Mouse (Mus musculus) lung, adult 2 months (tissue): Measurements from ENCODE around the gene Snx27. TPM values are rescaled to one million over a fixed set of nuclear protein-coding genes. Genes with fewer than 3 reads are reported as not detected.

Experiments
- DNase-seq: peaks from one replicate; pipeline ENCODE4 v3.0.0; 2022
- H3K4me1 ChIP-seq: fragments of 200-500 bp; 2 replicates; pipeline ENCODE4 v1.6.1; 2011; ENCODE audit warnings: low read length; ENCODE audit not compliant: control insufficient read depth, insufficient read depth
- H3K4me3 ChIP-seq: fragments of 200-500 bp; replicated peaks from 2 replicates; pipeline ENCODE3; 2011; ENCODE audit warnings: low read depth, mild to moderate bottlenecking, control low read depth, low read length; ENCODE audit errors: extremely low read depth
- CTCF ChIP-seq: fragments of 200-500 bp; IDR thresholded peaks from 2 replicates; pipeline ENCODE4 v1.5.1; 2011; ENCODE audit warnings: mild to moderate bottlenecking, low read length, control low read depth; ENCODE audit not compliant: insufficient read depth
- POLR2A ChIP-seq: fragments of 200-500 bp; IDR thresholded peaks from 2 replicates; pipeline ENCODE4 v1.6.1; 2011; ENCODE audit warnings: low read depth, mild to moderate bottlenecking, control low read depth, low read length, borderline replicate concordance; ENCODE audit errors: extremely low read depth
- WGBS: fragments of 180-500 bp; shearing (Covaris S2); methylation state at CpG from one replicate; pipeline ENCODE4 v1.1.7; 2018; 5-methylcytosine and 5-hydroxymethylcytosine counted together
- polyA plus RNA-seq: library from polyadenylated mRNA; depleted of rRNA; stranded (reverse); fragments of >200 nt; gene quantifications from 2 replicates; pipeline ENCODE4 v1.2.3, GENCODE M21; 2012

Gene Snx27
- polyA plus RNA-seq, 1 experiment: 10.8 TPM

DNA sequence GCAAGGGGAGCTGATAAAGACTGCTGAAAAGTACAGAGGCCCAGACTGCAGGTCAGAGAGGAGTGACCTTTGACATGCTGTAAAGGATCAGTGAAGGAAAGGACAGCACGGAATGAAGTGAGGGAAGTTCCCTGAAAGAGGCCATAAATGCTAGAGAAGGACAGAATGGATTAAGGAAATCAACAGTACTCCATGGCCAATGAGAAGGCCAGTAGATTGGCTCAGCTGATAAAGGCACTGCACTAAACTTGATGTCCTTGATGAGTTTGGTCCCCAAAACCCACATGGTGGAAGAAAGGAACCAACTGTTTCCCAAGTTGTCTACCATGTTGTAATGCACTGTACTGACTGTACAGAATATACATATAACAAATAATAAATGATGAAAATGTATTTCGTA, 55.8 kb downstream of the Snx27 start:
- Histone ChIP-seq H3K4me3 (no peak overlapping the region), H3K4me1 (no peaks in the 10 kb centered on the region)
- no peak for DNase-seq
- TF ChIP-seq POLR2A: no peak
- WGBS: 81% methylated on average over 2 of the region's 2 CpGs

DNA sequence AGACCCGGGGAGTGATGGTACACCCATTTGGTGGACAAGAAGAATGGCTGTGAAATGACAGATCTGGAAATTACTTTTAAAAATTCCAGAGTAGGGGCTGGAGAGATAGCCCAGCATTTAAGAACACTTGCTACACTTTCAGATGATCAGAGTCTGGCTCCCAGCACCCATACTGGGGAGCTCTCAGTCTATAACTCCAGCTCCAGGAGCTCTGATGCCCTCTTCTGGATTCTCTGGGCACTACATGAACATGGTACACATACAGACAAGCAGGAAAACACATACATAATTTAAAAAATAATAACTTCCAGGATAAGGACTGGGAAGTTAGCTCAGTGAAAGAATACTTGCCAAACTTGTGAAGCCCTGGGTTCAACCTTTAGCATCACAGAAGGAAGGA, 75.9 kb downstream of the Snx27 start:
- no peak for DNase-seq
- 94% methylated on average over 1 of the region's 1 CpGs for WGBS

DNA sequence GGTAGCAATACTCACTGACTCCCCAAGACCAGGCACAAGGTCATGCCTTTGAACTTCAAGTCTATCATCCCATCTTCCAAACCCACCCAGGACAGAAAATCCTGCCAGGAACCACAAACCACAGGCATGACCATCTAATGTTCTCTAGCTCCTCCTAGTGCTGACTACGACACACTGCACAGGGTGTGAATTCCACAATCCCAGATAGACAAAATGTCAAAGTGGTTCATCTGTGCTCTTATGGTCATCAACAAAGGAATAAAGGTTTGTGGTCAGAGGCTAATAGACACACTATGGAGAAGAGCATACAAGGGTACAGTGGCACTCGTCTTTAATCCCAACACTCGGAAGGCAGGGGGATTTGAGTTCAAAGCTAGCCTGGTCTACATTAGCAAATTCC, 80.3 kb downstream of the Snx27 start:
- TF ChIP-seq CTCF (peak; percentile 45), POLR2A (no peak)
- Histone ChIP-seq H3K4me1 (no peaks in the 10 kb centered on the region), H3K4me3 (no peak overlapping the region)
- WGBS: 86% methylated on average over 3 of the region's 3 CpGs
- DNase-seq: peak; percentile 20

More for the DNA sequence above, 75.9 kb downstream of the Snx27 start:
- no peak overlapping the region for H3K4me3 ChIP-seq
- H3K4me1 ChIP-seq: no peaks in the 10 kb centered on the region
- TF ChIP-seq POLR2A (no peak), CTCF (no peak)

DNA sequence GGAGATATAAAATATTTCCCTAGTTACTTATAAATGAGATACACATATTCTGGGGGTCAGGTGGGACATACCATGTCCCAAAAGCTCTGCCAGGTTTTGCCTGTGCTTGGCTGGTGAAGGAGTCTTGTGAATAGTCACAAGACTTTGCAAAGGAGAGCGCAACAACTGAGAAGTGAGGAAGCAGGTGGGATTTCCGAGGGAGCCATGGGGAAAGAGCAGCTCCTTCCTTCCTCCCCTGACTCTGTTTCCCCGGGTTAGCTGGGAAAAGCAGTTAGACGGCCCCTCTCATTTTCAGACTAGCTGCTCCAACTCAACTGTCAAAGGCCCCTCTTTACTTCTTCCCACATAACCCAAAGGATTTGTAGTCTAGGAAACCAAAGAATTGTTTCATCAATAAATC, 85.4 kb downstream of the Snx27 start:
- TF ChIP-seq CTCF (no peak), POLR2A (no peak)
- 80% methylated on average over 4 of the region's 4 CpGs for WGBS
- Histone ChIP-seq H3K4me1 (no peaks in the 10 kb centered on the region), H3K4me3 (no peak overlapping the region)
- no peak for DNase-seq

DNA sequence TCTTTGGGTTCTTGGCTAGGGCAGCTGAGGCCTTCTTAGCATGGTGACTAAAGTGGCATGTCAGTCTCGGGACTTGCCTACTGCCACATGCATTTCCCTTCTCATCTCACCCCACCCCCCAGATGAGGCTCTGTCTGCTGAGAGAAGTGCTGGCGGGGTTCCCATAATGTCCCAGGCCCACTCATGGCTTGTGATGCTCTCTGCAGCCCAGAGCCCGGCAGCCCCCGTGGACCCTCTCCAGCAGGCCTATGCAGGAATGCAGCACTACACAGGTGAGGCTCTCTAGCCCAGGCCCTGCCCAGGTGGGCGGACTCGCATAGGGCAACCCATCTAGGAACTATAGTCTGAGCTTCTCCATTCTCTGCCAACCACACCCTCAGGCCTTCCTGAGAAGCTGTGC, 94.9 kb downstream of the Snx27 start:
- no peaks in the 10 kb centered on the region for H3K4me1 ChIP-seq
- 62% methylated on average over 6 of the region's 6 CpGs for WGBS
- DNase-seq: no peak
- no peak overlapping the region for H3K4me3 ChIP-seq
- TF ChIP-seq POLR2A (no peak), CTCF (no peak)

DNA sequence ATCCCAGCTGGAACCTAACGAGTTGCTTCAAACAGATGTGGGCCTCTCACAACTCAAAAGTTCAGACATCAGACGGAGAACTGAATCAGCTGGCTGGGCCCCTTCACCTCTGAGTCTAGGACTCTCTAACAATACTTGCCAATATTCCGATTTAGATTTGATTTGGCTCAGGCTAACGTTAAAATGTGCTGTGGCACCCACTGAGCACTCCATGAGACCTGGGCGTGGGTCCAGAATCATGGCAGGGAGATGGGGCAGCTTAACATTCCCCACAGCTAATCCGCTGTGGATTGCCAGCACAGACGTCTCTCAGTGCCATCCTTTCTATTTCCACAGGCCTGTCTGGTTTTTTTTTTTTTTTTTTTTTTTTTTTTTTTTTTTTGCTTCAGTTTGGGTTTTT, 96.6 kb downstream of the Snx27 start:
- TF ChIP-seq POLR2A (no peak), CTCF (no peak)
- WGBS: 72% methylated on average over 7 of the region's 7 CpGs
- no peak for DNase-seq
- H3K4me3 ChIP-seq: no peak overlapping the region
- H3K4me1 ChIP-seq: no peaks in the 10 kb centered on the region

DNA sequence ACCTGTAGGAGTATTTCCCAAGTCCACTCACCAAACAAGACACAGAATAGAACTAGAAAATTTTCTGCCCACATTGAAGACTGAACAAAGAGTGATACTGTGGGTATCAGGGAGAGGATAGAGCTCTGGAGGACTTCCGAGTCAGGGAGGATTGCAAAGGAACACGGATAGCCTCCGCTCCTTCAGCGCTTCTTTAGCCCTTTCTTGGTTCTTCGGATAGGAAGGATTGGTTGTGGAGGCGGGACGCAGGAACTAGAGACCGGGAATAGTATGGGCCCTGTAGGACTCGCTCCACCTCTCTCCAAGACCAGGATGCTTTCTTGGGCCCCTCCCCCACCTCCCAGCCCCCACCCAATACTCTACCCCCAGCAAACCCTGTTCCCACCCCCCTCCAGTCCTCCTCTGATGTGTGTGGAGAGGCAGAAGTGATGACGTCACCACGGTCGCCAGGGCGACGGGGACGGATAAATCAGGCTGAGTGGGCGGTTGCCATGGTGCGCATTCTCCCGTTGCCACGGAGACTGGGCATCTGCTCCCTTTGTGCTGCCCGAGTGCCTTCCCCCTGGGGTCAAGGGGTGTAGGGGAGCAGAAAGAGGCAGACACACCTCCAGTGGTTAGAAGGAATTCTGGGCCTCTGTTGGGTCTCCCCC, 98.6 kb downstream of the Snx27 start:
- DNase-seq: no peak
- TF ChIP-seq POLR2A (no peak), CTCF (no peak)
- WGBS: 41% methylated on average over 20 of the region's 20 CpGs

DNA sequence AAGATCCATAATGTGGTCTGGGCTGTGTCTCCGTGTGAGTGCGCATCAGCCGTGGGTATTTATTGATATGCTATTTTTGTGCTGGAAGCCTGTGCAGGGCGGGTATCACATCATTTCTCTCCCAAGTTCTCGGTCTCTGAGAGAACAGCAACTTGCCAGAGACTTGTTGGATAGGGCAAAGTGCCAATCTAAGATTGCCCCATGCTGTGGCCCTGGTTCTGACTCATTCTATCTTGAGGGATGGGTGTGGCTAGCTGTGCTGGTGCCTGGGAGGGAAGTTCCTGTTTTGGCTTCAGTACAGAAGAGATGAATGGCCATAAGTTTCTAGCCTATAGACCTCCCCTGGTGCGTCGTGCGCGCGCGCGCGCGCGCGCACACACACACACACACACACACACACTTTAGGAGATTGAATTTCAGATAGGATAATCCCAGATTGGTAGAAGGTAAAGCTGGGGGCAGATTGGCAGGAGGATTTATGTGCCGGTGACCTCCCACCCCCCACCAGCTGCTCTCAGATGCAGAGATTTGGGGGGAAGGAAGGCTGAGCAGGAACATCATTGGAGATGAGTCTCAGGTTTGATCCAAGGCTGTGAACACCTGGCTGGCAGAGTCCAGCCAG, 99.6 kb downstream of the Snx27 start:
- DNase-seq: peak; percentile 20
- Histone ChIP-seq H3K4me3 (no peak overlapping the region), H3K4me1 (no peaks in the 10 kb centered on the region)
- TF ChIP-seq POLR2A: no peak
- no peak for TF ChIP-seq CTCF
- WGBS: 69% methylated on average over 17 of the region's 17 CpGs

More for the DNA sequence above, 98.6 kb downstream of the Snx27 start:
- Histone ChIP-seq H3K4me1 (no peaks in the 10 kb centered on the region), H3K4me3 (no peak overlapping the region)

DNA sequence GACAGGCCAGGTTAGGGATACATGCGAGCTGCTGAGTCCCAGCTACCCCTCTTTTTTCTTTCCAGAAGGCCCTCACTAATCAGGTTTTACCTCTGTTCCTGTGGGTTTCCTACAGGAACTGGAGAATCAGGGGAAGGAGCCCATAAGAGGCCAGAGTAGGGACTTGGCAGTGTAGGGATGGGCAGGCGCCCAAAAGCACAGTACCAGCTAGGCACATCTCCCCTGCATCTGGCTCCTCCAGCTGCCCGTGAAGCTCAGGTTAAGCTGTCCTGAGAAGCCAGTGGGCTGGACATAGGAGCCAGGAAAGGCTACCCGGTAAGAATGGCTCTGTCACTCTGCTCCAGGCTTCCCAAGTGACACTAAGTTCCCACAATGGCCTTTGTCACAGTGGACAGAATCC, 101.1 kb downstream of the Snx27 start:
- DNase-seq: no peak
- WGBS: 67% methylated on average over 4 of the region's 4 CpGs
- no peaks in the 10 kb centered on the region for H3K4me1 ChIP-seq
- no peak overlapping the region for H3K4me3 ChIP-seq
- TF ChIP-seq CTCF (no peak), POLR2A (no peak)

DNA sequence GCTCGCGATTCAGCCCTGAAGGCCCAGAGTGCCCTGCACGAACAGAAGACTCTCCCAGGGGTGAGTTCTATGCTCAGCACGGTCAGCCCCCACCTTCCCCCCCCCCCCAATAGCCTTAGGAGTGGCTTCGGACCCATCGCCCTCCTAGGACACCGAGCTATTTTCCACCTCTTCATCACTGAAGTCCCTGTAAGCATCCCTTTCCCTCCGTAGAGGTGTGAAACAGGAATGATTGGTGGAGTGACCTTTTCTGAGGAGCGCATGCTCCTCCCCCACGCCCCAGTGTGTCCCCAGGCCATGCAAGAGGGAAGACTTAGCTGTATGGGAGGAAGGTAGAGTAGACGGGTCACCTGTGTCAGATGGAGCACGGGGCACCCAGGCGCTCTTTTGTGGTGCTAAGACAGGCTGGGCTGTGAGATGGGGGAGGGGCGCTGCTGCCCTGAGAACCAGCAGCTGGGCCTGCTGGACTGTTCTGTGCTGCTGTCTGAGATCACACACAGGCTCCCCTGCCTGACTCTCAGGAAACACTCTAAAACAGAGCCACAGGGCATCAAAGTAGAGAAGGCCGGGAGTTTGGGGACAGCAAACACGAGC, 102.1 kb downstream of the Snx27 start, which contains the start of gene Riiad1:
Gene Riiad1, minus strand, starts transcription at position 51 of the 594 bp plus-strand sequence.
- TF ChIP-seq CTCF: no peak
- no peak for TF ChIP-seq POLR2A
- 19% methylated on average over 16 of the region's 16 CpGs for WGBS

DNA sequence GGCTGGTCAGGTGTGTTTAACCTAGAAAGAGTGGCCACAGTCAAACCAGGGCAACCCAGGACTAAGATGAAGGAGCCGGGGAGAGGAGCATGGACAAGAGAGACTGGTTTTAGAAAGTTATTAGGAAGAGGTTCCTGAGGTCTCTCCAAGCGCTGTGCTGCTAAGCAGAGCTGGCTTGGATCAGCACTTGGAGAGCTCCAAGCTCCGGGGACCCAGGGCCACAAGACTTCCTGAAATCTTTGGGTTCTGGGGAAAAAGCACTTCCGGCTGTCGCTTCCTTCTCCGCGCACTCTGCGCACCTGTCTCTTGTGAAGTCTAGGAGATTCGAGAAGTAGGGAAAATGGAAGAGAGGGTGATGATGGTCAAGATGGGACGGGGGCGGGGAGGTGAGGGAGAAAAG, 103.0 kb downstream of the Snx27 start:
- 15% methylated on average over 11 of the region's 11 CpGs for WGBS
- no peak for DNase-seq
- Histone ChIP-seq H3K4me1 (no peaks in the 10 kb centered on the region), H3K4me3 (no peak overlapping the region)
- no peak for TF ChIP-seq CTCF
- no peak for TF ChIP-seq POLR2A

More for the DNA sequence above, 102.1 kb downstream of the Snx27 start, which contains the start of gene Riiad1:
- H3K4me1 ChIP-seq: no peaks in the 10 kb centered on the region
- no peak for DNase-seq
- H3K4me3 ChIP-seq: no peak within 1 kb of the TSS
